Mouse (Mus musculus) heart, adult 2 months (tissue): ENCODE measurements around the gene Rmi1. TPM values are rescaled to one million over a fixed set of nuclear protein-coding genes. Genes with fewer than 3 reads are reported as not detected.

Source experiments
- DNase-seq, 2 experiments: peaks; one replicate each; pipeline ENCODE4 v3.0.0; 2021
- H3K27ac ChIP-seq: fragments of 200-600 bp; 2 replicates; pipeline ENCODE4 v1.8.1; 2022
- H3K27me3 ChIP-seq: fragments of 200-500 bp; 2 replicates; pipeline ENCODE4 v1.6.1; 2012; ENCODE audit warnings: mild to moderate bottlenecking, low read length, inconsistent platforms, mixed read lengths; ENCODE audit not compliant: control insufficient read depth, insufficient read depth
- H3K36me3 ChIP-seq: fragments of 200-500 bp; 2 replicates; pipeline ENCODE4 v1.6.1; 2012; ENCODE audit warnings: low read length, inconsistent platforms; ENCODE audit not compliant: control insufficient read depth, insufficient read depth
- H3K4me1 ChIP-seq: fragments of 200-500 bp; 2 replicates; pipeline ENCODE4 v1.6.1; 2011; ENCODE audit warnings: low read length; ENCODE audit not compliant: control insufficient read depth, insufficient read depth
- H3K4me3 ChIP-seq: fragments of 200-600 bp; 2 replicates; pipeline ENCODE4 v1.8.1; 2022
- H3K79me2 ChIP-seq: fragments of 200-500 bp; replicated peaks from 2 replicates; pipeline ENCODE4 v1.6.1; 2012; ENCODE audit warnings: mild to moderate bottlenecking, inconsistent platforms, low read length, moderate library complexity, mixed read lengths; ENCODE audit not compliant: control insufficient read depth, insufficient read depth
- H3K9ac ChIP-seq: fragments of 200-500 bp; 2 replicates; pipeline ENCODE4 v1.6.1; 2012; ENCODE audit warnings: low read depth, mild to moderate bottlenecking, control low read depth, inconsistent platforms, low read length, mixed read lengths
- CTCF ChIP-seq: fragments of 200-600 bp; IDR thresholded peaks from 2 replicates; pipeline ENCODE4 v1.8.1; 2022; ENCODE audit warnings: antibody characterized with exemption, mild to moderate bottlenecking, moderate library complexity
- EP300 ChIP-seq: fragments of 200-500 bp; IDR thresholded peaks from 2 replicates; pipeline ENCODE4 v1.6.1; 2011; ENCODE audit warnings: low read depth, low read length, control low read depth; ENCODE audit not compliant: insufficient read depth
- POLR2A ChIP-seq: fragments of 200-500 bp; IDR thresholded peaks from 2 replicates; pipeline ENCODE4 v1.6.1; 2011; ENCODE audit warnings: mild to moderate bottlenecking, low read depth, low read length, control low read depth; ENCODE audit not compliant: insufficient read depth
- WGBS: fragments of 180-500 bp; shearing (Covaris S2); methylation state at CpG from one replicate; pipeline ENCODE4 v1.1.7; 2018; 5-methylcytosine and 5-hydroxymethylcytosine counted together
- intact Hi-C: fragments of 180-260 bp; cut with DNase I; formaldehyde crosslinking; loops from one replicate; pipeline ENCODE4 v1.15.1; 2025
- polyA plus RNA-seq: library from polyadenylated mRNA; depleted of rRNA; stranded (reverse); fragments of >200 nt; gene quantifications from 2 replicates; pipeline ENCODE4 v1.2.3, GENCODE M21; 2012
- total RNA-seq, 2 experiments: library from RNA; stranded (reverse); gene quantifications; 2 replicates each; pipeline ENCODE4 v1.2.3; 2021

Gene Rmi1
- total and polyA plus RNA-seq, 3 experiments, result 5.2 to 9.2 (median 9.0) TPM

DNA sequence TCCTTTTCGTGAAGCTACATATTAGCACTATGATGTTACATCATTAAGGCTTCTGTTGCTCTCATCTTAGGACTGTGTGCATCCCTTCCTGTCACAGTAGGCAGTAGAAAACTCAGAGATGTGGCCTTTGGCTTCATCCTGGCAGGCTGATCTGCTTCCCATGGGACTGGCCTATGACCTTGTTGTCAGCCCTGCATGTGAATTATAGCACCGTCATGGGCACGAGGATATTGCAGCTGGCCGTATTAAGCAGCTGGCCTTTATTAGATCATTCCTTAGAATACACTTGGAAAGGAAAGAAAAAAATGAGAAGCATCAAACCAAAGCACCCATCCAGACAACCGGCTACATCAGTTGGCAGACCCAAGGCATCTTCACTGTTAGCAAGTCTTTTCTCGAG is 13.3 kb downstream of the Rmi1 start:
- no peaks in the 10 kb centered on the region for H3K27me3 ChIP-seq
- intact Hi-C loops, result no loop called here
- WGBS, result 50% methylated on average over 6 of the region's 6 CpGs
- no peak overlapping the region for H3K4me3 ChIP-seq
- no peaks in the 10 kb centered on the region for H3K36me3 ChIP-seq
- TF ChIP-seq POLR2A (no peak), EP300 (no peak), CTCF (no peak)
- no peak overlapping the region for H3K27ac ChIP-seq
- no peak overlapping the region for H3K9ac ChIP-seq
- H3K4me1 ChIP-seq, result no peaks in the 10 kb centered on the region
- DNase-seq, result no peak
- no peaks in the 10 kb centered on the region for H3K79me2 ChIP-seq

DNA sequence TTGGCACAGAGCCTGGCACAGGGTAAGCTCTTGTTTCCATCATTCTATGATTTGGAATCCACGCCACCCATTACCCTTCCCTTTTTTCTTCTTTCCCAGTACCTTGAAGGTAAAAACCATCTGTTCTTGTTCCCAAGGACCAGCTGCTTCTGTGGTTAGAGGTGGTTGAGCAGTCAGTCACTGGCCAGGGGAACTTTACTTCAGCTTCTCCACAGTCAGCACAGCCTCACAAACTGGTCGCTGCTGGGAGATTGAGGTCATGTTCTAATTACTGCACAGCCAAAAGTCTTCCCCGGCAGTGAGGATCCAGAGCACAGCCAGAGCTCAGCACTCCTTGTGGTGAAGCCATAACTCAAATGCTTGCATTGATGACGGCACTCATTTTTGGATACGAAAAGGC is 13.8 kb downstream of the Rmi1 start:
- no peaks in the 10 kb centered on the region for H3K79me2 ChIP-seq
- no peak overlapping the region for H3K9ac ChIP-seq
- WGBS, result 54% methylated on average over 5 of the region's 5 CpGs
- H3K36me3 ChIP-seq, result no peaks in the 10 kb centered on the region
- no peak overlapping the region for H3K27ac ChIP-seq
- no peaks in the 10 kb centered on the region for H3K4me1 ChIP-seq
- intact Hi-C loops, result no loop called here
- no peak for TF ChIP-seq POLR2A
- TF ChIP-seq CTCF, result peak; percentile 11; the same call in 1 of the 2 replicates
- no peaks in the 10 kb centered on the region for H3K27me3 ChIP-seq
- DNase-seq, result peak in 1 of 2 experiments; percentile 16
- H3K4me3 ChIP-seq, result no peak overlapping the region

DNA sequence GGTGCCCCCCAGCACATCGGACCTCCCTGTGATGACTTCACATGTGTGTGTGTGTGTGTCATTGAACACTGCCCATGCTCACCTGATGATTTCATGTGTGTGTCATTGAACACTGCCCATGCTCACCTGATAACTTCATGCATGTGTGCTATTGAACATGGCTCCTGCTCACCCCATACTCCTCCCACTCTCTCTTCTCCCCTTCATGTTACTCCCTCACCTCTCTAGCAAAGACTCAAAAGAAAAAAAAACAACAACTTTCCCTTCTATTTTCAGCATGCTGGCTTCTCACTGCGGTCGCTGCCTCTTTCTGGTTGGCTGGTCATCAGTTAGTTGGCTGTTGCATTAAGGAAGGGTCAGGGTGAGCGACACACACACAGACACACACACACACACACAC is 16.6 kb downstream of the Rmi1 start:
- H3K9ac ChIP-seq, result no peak overlapping the region
- no peak for DNase-seq
- intact Hi-C loops, result no loop called here
- no peak overlapping the region for H3K27ac ChIP-seq
- H3K27me3 ChIP-seq, result no peaks in the 10 kb centered on the region
- H3K36me3 ChIP-seq, result no peaks in the 10 kb centered on the region
- no peak overlapping the region for H3K4me3 ChIP-seq
- TF ChIP-seq POLR2A (no peak), EP300 (no peak), CTCF (no peak)
- H3K79me2 ChIP-seq, result no peaks in the 10 kb centered on the region
- 74% methylated on average over 4 of the region's 4 CpGs for WGBS
- peaks cover 1% of the 10 kb centered on the region for H3K4me1 ChIP-seq

DNA sequence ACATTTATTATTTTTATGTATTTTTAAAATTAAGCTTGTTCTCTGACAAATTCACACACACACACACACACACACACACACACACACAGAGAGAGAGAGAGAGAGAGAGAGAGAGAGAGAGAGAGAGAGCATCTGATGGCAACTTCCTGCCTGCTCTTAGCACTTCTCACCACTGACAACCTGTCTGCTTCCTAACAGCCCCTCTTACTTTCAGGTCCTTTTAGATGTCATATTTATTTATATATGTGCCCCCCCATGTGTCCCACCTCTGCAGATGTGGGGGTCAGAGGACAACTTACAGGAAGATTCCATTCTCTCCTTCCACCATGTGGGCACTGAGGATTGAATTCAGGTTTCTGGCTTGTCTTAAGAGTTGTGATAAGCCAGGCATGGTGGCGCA is 17.2 kb downstream of the Rmi1 start:
- Histone ChIP-seq H3K4me3 (no peak overlapping the region), H3K9ac (no peak overlapping the region), H3K4me1 (peaks cover 1% of the 10 kb centered on the region), H3K27me3 (no peaks in the 10 kb centered on the region), H3K36me3 (no peaks in the 10 kb centered on the region), H3K79me2 (no peaks in the 10 kb centered on the region), H3K27ac (no peak overlapping the region)
- intact Hi-C loops, result no loop called here
- WGBS, result 97% methylated on average over 1 of the region's 1 CpGs
- no peak for DNase-seq
- no peak for TF ChIP-seq EP300
- no peak for TF ChIP-seq POLR2A
- TF ChIP-seq CTCF, result no peak

DNA sequence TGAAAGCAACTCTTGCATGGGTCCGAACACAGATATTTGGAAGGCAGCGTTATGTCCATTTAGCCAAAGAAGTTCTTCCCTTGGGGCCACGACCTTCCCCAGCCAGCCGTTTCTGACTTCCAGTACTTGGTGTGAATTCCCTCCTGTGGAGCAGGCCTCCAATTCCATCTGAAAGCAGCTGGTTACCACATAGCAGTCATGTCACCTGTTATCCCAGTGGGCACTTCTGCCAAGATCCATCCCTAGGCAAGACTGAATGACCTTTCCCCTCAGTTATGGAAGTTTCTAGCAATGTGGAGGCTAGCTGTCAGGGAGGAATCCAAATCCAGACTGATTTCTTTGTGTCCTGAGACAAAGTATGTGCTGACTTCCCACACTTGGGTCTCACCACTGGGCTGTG is 19.0 kb downstream of the Rmi1 start:
- Histone ChIP-seq H3K4me1 (peaks cover 1% of the 10 kb centered on the region), H3K4me3 (no peak overlapping the region), H3K79me2 (no peaks in the 10 kb centered on the region), H3K27me3 (no peaks in the 10 kb centered on the region), H3K27ac (no peak overlapping the region), H3K36me3 (no peaks in the 10 kb centered on the region), H3K9ac (no peak overlapping the region)
- DNase-seq, result no peak
- intact Hi-C loops, result no loop called here
- 80% methylated on average over 4 of the region's 4 CpGs for WGBS
- TF ChIP-seq EP300 (no peak), CTCF (no peak), POLR2A (no peak)

DNA sequence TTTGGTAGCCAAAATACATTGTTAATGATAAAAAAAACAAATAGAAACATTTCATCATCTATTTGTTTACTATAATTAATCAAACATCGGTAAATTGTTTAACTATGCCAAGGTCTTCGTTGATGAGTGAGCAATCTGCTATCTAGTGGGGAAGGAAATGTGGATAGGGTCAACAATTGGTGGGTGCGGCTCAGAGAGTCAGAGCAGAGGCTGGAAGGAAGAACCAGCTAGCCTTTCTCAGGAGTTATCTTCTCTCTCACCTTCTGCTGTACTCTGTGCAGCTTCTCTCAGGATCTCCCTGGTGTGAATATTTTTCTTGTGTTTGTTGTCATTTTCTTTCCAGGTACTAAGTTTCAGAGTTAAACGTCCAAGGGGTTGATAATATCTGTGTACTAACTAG is 20.2 kb downstream of the Rmi1 start:
- 41% methylated on average over 4 of the region's 4 CpGs for WGBS
- Histone ChIP-seq H3K79me2 (no peaks in the 10 kb centered on the region), H3K36me3 (no peaks in the 10 kb centered on the region), H3K4me3 (no peak overlapping the region), H3K27me3 (no peaks in the 10 kb centered on the region), H3K9ac (no peak overlapping the region), H3K27ac (no peak overlapping the region), H3K4me1 (peaks cover 1% of the 10 kb centered on the region)
- TF ChIP-seq POLR2A (no peak), EP300 (no peak), CTCF (no peak)
- intact Hi-C loops, result no loop called here
- no peak for DNase-seq
